Mouse (Mus musculus) cerebellum, postnatal 14 days (tissue): ENCODE results near the gene Imp3.
"Not testable (repeated sequence)": the region's sequence is repeated elsewhere in the genome, so short reads cannot be mapped to it uniquely, and the experiment has no call there.

Experiments used
- DNase-seq, 2 experiments: peaks; one replicate each; pipeline ENCODE4 v3.0.0; 2021; ENCODE audit warnings: mixed read lengths in 2 of 2

Imp3 gene

DNA sequence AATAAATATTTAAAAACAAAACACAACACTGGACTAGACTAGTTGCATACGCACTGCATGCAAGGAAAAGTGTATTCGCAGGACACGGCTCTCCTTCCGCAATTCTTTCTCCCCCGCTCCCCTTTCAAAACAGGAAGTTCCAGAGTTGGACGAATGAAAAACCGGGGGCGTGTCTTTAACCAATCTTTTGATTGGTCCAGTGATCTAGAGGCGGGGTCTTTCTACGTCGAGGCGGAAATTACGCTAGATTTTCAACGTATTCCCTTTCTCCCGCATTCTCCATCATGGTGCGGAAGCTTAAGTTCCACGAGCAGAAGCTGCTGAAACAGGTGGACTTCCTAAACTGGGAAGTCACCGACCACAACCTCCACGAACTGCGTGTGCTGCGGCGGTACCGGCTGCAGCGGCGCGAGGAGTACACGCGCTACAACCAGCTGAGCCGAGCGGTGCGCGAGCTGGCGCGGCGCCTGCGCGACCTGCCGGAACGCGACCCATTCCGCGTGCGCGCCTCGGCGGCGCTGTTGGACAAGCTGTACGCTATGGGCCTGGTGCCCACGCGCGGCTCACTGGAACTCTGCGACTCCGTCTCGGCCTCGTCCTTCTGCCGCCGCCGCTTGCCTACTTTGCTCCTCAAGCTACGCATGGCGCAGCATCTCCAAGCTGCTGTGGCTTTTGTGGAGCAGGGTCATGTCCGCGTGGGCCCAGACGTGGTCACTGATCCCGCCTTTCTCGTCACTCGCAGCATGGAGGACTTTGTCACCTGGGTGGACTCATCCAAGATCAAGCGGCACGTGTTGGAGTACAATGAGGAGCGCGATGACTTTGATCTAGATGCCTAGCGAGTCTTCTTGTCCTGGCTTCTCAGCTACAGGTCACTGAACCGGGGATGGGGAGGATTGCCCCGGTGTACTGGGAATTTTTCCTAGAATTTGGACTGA is at the start of gene Imp3:
TSS of gene Imp3 (plus strand) at position 253 of the 938 bp plus-strand sequence.
- DNase-seq = peak; percentile 92 to 93

DNA sequence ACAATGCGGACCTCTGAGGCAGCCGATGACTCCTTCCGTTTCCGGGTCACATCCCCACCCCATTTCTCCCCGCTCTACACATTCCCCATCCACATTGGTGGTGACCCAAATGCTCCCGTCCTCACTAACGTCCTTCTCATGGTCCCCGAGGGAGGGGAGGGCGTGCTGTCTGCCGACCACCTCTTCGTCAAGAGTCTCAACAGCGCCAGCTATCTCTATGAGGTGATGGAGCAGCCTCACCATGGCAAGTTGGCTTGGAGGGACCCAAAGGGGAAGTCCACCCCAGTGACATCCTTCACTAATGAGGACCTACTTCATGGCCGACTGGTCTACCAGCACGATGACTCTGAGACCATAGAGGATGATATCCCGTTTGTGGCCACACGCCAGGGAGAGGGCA is 49.7 kb upstream of the Imp3 start:
- DNase-seq = no peak

DNA sequence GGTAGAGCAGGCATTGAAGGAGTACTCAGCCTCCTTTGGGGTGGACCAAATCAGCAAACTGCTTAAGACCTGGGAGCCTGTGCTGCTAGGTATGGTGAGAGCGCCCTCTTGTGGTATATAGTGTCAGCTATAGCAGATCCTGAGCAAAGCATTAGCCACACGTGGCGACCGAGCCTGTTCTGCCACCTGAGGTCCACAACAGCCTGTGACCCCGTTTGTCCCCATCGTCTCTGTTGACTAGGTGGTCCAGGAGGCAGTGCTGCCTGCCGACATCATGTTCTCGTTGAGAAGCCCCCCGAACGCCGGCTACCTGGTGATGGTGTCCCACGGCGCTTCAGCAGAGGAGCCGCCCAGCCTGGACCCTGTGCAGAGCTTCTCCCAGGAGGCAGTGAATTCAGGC is 47.5 kb upstream of the Imp3 start:
- DNase-seq = peak; percentile 88 to 92

DNA sequence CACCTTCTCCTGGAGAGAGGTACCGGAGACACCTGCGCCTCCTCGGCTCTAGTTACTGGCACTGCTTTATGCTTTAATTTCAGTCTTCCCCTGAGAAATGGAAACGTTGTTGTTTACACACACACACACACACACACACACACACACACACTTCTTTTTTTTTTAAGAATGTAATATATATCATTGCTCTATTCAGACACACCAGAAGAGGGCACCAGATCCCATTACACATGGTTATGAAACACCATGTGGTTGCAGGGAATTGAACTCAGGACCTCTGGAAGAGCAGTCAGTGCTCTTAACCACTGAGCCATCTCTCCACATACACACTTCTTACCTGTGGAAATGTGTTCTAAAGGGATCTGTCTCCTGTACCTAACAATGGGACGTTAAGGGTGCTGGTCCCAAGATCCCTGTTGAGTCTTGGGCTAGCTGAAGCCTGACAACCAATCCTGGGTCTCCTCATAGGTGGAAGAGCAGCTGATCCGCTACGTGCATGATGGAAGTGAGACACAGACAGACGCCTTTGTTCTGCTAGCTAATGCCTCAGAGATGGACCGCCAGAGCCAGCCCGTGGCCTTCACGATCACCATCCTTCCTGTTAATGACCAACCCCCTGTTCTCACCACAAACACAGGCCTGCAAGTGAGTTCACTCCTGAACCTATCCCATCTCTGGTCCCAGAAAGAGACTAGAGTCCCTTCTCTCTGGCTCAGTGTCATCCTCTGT is 46.6 kb upstream of the Imp3 start:
- no peak for DNase-seq

DNA sequence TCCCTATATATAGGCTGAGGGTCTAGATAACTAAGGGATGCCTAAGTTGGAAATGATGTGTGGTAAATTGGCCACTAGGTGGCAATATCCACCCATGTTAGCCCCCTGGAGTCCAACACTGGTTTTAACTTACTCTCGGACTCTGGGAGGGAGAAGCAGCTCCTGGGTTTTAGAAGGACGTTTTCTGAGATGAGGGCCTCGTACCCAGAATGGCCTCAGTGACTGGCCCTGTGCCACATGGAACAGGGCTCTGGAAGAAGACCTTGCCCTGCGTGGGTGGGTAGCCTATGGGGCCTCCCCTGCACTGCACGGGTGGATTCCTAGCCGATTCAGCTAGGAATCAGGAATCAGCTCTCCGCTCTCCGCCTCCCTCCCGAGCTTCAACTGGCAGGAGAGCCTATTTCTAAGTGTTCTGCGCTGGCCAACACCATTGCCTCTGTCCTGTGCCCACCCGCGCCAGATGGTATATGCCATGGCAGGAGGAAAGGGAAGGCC is 45.7 kb upstream of the Imp3 start:
- DNase-seq = peak; percentile 82

DNA sequence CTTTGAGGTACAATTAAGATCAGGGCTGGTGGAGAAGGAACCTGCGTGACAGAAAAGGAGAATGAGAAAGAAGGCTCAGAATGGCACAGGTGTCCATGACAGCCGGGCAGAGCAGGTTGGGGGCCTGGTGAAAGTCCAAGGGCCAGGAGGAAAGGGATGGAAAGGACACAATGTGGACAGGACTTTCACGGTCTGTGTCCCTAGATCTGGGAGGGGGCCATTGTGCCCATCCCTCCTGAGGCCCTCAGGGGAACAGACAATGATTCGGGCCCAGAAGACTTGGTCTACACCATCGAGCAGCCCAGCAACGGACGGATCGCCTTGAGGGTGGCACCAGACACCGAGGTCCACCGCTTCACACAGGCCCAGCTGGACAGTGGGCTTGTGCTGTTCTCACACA is 45.2 kb upstream of the Imp3 start:
- DNase-seq = peak in 1 of 2 experiments; percentile 55

DNA sequence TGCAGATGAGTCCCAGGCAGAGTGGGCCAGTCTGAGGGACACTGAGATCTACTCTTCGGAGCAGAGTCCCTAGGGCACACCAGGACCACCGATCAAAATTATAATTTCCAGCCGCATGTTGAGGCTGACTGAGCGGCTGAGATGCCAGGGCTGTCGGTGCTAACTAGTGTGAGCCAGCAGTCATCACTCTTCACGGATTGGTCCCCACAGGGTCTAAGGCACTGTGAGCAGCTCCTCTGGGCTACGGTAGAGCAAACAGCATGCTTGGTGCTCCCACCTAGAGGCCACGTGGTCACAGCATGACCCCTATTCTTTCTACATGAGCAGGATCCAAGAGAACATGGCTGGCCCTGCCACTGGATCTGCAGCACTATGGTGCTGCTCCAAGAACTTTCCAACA is 44.0 kb upstream of the Imp3 start:
- no peak for DNase-seq

DNA sequence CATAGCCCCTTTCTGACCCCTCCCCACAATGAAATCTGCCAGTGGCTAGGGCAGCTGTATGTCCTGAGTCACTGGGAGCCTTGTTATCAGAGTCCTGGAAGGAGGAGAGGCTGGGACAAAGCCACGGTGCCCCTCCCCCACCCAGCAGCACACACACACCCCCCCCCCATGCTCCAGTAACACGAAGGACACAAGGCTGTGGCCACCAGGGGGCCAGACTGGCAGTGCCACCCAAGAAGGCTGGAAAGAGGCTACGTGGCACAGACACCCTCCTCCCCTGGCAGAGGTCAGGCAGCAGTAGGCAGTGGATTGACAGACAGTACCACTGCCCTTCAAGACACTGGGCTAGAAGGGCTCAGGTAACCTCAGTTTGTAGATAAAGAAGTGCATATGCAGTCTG is 43.3 kb upstream of the Imp3 start:
- DNase-seq = peak in 1 of 2 experiments; percentile 68

DNA sequence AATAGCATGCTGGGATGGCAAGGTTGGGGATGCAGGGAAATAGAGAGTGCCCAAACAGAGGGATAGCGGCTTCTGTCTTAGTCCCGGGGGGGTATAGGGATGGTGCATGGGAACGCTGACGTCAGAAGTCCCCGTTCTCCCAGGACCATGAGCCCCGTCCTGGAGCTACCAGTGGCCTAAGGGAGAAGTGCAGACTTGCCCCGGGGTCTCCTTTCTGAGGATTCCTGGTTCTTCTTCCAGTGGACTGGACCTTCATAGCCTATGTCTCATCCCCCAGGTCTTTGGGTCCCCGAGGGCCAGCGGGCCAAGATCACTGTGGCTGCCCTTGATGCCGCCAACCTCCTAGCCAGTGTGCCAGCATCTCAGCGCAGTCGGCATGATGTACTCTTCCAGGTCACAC is 40.5 kb upstream of the Imp3 start:
- DNase-seq = no peak

DNA sequence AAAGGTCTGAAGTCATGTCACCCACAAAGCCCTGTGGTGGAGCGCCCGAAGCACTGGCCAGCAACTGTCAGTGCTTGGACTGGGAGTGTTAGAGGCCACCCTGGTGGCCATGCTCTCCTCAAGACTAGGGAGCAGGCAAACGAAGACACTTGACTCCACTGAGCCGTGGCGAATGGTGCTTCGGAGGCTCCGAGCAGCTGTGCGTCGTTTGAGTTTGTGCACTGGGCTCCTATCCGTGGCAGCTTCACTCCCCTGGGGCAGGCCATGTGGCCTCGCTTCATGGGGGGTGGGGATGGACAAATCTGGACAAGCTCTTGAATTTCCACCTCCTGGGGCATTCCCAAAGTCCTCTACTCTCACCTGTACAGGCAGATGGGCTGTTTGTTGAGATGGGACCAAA is 37.9 kb upstream of the Imp3 start:
- DNase-seq = no peak

DNA sequence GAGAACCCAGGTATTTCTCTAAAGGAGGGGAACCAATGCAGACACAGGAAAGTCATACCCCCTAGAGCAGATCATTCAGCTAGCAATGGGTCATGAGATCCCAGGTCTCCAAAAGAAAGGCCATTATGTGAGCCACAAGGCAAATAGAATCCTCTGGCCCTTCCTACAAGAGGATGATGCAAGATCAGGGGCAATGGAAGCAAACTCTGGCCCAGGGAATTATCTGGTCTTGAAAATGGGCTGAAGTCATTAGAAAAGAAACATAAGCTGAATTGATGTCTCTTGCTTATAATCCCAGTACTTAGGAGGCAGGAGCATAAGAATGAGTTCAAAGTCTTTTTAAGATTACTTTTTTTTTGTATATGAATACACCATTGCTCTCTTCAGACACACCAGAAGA is 37.2 kb upstream of the Imp3 start:
- DNase-seq = no peak

DNA sequence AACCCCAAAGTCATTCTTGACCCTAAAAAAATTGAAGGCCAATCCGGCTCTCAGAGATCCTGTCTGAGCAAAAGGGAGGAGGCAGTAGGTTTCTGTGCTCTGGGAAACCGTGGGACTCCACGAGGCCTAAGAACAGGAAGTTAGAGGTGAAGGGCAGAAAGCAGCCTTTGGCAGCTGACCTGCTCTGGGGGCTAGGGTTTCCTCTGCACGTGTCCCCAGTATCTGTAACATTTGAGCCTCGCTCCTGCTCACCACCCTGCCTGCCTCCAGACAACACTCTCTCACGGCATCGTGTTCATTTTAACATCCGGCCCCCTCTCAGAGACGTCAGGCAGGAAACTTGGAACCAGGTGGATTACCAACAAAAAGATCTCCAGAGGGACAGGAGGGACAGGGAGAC is 36.7 kb upstream of the Imp3 start:
- DNase-seq = no peak

DNA sequence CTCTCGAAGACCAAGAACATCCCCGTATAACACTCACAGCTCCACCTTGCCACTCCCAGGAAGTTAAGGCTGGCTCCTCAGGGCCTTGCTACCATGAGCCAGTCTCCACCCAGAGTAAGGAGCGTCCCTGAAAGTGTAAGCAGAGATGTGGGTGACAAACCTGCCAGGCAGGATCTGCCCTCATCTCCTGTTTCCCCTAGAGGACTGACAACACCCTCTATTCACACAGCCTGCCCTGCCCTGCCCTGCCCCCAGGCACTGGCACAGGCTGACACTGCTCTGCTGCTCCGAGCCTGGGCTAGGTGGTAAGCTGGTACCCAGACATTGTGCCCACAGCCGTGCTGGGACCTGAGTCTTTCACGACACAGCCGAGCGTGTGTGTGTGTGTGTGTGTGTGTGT is 36.1 kb upstream of the Imp3 start:
- DNase-seq = no peak

DNA sequence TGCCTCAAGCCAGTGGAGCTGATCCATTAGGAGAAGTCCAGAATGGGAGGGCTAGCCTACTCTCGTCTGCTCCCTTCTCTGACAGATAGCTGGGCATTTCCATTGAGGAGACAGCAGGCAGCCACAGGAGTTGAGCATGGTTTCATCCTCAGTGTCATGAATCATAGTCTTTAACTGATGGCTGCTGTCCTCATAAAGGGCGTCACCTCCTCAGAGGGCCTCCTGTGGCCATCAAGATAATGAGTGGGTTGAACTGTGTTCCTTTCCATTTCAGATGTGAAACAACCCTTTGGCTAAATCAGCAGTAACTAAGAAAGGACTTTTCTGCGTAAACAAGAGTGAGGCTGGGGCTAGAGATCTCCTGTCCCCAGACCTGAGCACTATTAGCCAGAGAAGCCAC is 33.6 kb upstream of the Imp3 start:
- DNase-seq = no peak

DNA sequence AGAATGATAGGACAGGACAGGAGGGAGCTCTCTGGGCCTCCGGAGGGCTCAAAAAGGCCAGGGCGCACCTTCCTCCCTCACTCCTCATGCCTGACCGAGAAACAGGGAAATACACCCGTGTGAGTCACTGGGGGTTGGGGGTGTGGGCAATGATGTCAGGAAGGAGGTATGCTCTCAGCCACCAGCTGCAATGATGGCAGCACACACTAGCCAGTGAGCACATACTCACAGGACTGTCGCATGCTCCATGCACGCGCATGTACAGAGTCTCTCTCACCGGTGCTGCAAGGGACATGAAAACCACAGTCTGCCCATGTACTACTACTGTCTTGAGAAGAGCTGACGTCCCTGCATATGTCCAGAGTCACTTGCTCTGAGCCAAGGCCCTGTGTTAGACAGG is 29.7 kb upstream of the Imp3 start:
- DNase-seq = no peak

DNA sequence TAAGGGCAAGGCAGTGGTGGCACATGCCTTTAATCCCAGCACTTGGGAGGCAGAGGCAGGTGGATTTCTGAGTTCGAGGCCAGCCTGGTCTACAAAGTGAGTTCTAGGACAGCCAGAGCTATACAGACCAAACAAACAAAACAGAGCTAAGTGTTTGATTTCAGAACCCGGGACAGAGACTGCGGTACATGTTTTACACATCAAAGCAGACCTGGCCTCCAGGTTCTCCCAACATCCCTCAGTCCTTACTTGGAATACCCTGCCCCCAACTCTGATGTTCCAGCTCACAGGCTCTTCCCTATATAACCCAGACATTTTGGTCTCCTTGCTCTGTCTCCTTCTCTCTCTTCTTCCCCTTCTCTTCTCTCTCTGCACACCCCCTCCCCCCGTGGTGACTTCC is 27.3 kb upstream of the Imp3 start:
- not testable (repeated sequence) for DNase-seq

DNA sequence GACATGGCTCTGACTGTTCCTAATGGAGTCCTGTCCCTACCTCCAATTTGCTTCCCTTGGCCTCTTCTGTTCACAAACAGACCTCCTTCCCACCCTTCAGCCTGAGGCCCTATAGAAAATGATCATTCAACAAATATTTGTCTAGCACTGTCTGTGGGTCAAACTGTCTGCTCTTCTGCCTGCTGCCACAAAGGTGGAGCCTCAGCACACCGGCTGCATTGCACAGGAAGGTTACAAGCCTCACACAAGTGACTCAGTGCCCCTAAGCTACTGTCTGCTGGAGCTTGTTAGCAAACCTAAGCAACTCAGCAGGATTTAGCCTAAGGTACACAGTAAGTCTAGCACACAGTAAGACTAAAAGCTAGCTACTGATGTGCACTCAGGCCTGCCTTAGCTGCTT is 26.3 kb upstream of the Imp3 start:
- no peak for DNase-seq

DNA sequence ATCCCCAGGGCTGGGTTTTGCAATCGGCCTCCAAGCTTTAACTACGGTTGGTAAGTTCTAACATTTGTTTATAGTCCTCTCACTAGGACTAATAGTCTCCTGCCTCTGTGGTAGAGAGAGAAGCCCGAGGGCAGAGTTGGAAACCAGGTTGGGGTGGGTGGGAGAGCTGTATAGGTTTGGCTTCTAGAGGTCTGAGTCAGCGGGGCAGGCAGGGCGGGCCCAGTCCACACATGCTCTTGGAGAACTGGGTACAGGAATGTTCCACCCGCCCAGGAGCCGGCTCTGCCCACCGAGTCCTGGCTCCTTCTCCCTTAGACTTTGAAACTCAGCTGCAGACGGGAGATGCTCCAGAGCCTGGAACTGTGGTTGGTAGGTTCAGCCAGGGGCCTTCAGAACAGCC is 23.3 kb upstream of the Imp3 start:
- no peak for DNase-seq

DNA sequence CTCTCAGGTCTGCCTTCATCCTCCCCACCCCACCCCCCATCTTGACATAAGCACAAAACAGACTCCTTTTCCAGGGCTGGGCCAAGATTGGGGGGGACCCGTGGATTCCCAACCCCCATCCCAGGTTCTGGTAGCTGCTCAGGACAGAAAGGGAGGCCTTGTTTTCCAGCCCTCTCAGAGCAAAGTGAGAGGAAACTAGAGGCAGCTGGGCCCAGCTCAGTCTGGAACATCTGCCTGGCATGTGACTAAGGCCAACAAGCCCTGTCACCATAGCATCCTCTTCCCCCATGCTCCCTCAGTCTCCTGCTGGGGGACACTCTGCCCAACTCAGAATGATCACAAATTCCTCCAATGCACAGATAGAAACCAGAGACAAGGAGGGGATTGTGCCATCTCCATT is 22.2 kb upstream of the Imp3 start:
- no peak for DNase-seq

DNA sequence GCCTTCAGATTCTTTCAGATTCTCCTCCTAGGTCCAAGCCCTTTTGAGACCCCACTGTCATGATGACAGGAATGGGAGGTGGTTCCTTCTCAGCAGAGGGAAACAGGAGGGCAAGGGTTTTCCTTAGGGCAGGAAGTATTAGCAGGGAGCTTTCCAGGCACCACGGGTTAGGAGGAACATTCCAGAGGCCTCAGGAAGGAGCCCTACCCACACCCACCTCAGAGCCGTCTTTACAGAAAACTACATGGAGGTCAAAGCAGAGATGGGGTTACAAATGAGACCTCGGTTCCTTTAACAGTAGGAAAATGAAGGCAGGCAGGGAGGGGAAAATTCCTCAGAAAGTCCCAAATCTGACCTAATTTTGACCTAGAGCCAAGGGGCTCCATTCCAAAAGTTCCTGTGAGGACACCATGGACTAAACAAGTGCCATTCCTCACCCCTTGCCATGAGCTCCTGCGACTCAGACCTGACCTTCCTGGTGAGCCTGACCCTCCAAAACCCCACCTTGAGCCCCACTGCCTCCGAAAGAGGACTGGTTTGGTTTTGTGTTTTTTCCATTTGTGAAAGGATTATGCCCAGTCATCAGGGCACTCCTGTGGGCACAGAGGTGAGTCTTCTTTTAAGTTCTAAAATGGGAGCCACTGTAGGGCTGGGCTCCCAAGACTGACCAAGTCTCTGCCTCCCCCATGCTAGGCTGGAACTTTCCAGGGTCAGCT is 21.4 kb upstream of the Imp3 start:
- DNase-seq = peak in 1 of 2 experiments; percentile 44

DNA sequence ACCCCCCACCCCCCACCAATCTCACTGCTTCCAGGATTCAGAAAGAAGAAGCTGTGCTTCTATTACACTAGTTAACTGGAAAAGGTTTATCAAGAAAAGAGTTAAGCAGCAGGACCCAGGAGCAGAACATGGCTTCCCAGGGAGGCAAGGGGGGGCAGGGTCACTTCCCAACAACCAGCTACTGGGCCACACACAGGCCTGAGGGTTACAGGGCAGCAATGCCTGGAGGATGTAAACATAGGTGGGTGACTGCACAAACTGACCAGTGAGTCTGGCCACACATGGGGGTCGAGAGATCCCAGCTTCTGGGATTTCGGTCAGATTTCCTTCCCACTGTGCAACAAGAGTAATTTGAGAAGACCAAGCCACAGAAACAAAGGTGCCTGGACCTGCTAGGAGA is 20.1 kb upstream of the Imp3 start:
- DNase-seq = no peak

DNA sequence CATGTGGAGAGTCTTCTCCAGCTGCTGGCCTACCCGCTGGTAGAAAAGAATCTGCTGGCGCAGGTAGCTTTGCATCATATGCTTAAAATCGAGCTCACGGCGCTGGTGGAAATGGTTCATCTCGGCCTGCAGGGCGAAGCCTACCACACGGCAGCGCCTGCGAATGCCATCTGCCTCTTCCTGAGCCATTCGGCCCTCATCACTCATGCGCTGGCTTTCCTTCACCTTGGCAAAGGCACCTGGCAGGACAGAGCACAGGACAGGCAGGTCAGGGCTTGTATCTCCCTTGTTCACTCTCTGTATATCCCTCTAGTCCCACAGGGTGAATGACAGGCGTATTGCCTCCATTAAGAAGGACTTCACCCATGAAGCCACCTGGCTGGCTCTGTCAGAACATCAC is 18.8 kb upstream of the Imp3 start:
- DNase-seq = peak; percentile 62 to 68

DNA sequence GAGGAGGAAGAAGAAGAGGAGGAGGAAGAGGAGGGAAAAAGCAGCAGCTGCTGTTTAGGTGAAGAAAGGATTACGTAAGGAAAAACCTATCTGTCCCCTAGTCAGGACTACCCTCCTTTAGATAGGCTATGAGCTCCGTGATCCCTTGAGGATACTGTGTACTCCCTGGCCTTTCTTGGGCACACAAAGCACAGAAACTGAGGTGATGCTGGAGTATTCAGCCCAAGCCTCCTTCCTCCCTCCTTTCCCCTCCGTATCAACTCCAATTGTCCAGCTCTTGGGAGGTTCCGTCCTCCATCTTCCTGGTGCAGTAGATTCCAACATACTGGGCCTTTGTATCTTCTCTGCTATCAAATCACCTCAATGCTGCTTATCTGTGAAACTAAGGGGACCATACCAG is 14.5 kb upstream of the Imp3 start:
- no peak for DNase-seq
